Mouse (Mus musculus): ENCODE data around the gene Acta2. TPM values are rescaled to one million over a fixed set of nuclear protein-coding genes. Genes with fewer than 3 reads are reported as not detected.

The Acta2 gene
- polyA plus RNA-seq, 1 experiment from 2014 or later = 1,110 TPM

DNA sequence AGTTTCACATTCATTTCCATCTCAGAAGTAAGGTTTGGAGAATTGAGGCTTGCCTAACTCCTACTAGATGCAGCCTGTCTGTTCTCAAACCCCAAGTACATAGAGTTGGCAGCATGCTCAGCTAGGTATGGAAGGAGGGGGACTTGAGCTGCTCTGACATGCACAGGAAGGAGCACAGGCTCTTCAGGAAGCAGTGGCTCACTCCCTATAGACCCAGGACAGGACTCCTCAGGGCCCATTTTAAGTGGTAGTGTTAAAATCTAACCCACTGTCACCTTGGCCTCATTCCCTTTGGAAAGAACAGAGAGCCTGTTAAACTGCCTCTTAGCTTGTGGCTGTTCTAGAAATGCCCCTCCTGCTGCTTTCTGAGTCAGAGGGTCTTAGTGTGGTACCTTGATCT is 12.5 kb downstream of the Acta2 start:
- H3K9ac ChIP-seq = no peak overlapping the region
- H3K4me1 ChIP-seq = no peaks in the 10 kb centered on the region
- H3K27ac ChIP-seq (replicated peaks) = no peak overlapping the region
- H3K4me3 ChIP-seq = no peak overlapping the region
- H3K36me3 ChIP-seq = peaks cover 75% of the 10 kb centered on the region
- H3K9me3 ChIP-seq = no peaks in the 10 kb centered on the region
- H3K27me3 ChIP-seq (replicated peaks) = 0 out of 2 replicates have a peak, but pooled peaks cover 6% of the 10 kb centered on the region
- no peak overlapping the region for H3K4me2 ChIP-seq
- no peak for ATAC-seq (ENCODE audit: extremely low read depth, insufficient number of reproducible peaks, low FRiP score, low TSS enrichment)

DNA sequence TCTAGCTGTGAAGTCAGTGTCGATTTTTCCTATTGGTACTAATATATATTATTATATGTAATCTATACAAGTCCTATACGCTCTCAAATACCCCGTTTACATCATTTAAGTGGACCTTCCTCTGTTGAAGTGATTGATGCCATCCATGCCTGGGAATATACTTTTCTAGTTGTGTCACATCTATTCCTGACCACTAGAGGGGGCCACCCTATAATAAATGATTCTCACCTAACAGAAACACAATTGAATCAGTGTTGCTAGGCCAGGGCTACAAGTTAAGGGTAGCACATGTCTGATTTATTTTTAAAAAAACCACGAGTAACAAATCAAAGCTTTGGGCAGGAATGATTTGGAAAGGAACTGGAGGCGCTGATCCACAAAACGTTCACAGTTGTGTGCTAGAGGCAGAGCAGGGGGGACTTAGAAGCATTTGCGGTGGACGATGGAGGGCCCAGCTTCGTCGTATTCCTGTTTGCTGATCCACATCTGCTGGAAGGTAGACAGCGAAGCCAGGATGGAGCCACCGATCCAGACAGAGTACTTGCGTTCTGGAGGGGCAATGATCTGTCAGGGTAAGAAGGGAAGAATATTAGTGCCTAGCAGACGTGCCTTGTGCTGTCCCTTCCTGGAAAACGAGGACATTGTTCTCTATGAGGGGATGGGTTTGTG is 14.0 kb downstream of the Acta2 start:
- Histone ChIP-seq H3K4me2 (no peak overlapping the region), H3K4me3 (no peak overlapping the region), H3K9ac (no peak overlapping the region), H3K27ac (replicated peaks) (no peak overlapping the region), H3K4me1 (no peaks in the 10 kb centered on the region), H3K36me3 (peaks cover 73% of the 10 kb centered on the region), H3K27me3 (replicated peaks) (no peaks in the 10 kb centered on the region), H3K9me3 (no peaks in the 10 kb centered on the region)
- WGBS = 62% methylated on average over 15 of the region's 15 CpGs
- no peak for ATAC-seq (ENCODE audit: extremely low read depth, insufficient number of reproducible peaks, low FRiP score, low TSS enrichment)

DNA sequence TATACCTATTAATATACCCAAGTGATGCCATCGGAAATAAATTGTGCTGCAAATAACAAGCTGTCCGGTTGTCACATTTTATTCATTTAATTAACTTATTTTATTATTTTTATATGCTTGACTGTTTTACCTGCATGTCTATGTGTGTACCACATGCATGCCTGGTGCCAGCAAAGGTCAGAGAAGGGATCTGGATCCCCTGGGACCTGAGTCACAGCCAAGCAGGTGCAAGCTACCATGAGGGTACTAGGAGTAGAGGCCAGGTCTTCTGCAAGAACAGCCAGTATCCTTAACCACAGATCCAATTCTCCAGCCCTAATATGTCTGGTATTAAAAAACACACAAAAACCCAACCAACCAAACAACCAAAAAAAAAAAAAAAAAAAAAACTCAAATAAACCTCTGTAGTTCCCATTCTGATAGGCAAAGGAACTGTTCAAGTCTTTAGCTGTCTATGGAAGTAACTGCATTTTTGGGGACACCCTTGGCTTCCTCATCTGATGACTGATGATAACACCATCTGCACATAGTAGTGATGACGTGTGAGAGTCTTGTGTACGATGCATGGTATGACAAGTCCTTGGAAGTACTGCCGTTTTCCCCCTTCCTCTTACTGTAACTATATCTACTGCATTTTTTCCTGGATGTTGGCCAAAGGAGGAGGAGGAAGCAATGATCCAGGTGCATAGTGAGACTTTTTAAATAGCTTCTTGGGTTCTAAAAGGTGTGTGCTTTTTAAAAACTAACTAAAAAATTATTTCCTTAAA is 14.9 kb downstream of the Acta2 start:
- Histone ChIP-seq H3K9me3 (no peaks in the 10 kb centered on the region), H3K4me2 (no peak overlapping the region), H3K4me3 (no peak overlapping the region), H3K4me1 (no peaks in the 10 kb centered on the region), H3K9ac (no peak overlapping the region), H3K27ac (replicated peaks) (no peak overlapping the region), H3K36me3 (peaks cover 65% of the 10 kb centered on the region), H3K27me3 (replicated peaks) (no peaks in the 10 kb centered on the region)
- WGBS = 64% methylated on average over 5 of the region's 5 CpGs
- ATAC-seq (ENCODE audit: extremely low read depth, insufficient number of reproducible peaks, low FRiP score, low TSS enrichment) = no peak

DNA sequence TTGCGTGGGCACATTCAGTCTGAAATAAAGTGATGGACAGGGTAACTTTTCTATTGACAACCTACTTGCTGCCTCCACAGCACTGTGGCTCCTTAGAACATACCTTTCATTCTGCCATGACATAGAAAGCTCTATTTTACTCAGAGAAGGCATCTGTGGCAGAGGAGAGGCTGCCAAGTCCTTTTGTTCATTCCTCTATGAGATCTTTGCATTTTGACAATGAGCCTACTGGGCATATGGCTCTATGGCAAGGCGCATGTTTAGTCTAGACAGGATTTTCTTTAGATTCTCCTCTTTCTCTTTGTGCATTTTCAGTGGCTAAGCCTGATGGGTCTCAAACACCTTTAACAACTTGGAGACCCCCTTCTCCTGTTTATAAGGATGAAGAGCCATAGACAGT is 17.6 kb downstream of the Acta2 start:
- H3K9me3 ChIP-seq = no peaks in the 10 kb centered on the region
- H3K27ac ChIP-seq (replicated peaks) = no peak overlapping the region
- H3K4me2 ChIP-seq = no peak overlapping the region
- H3K27me3 ChIP-seq (replicated peaks) = no peaks in the 10 kb centered on the region
- ATAC-seq (ENCODE audit: extremely low read depth, insufficient number of reproducible peaks, low FRiP score, low TSS enrichment) = no peak
- H3K4me1 ChIP-seq = 0 out of 2 replicates have a peak, but pooled peaks cover 8% of the 10 kb centered on the region
- no peak overlapping the region for H3K4me3 ChIP-seq
- 81% methylated on average over 2 of the region's 2 CpGs for WGBS
- peaks cover 43% of the 10 kb centered on the region for H3K36me3 ChIP-seq
- H3K9ac ChIP-seq = no peak overlapping the region

DNA sequence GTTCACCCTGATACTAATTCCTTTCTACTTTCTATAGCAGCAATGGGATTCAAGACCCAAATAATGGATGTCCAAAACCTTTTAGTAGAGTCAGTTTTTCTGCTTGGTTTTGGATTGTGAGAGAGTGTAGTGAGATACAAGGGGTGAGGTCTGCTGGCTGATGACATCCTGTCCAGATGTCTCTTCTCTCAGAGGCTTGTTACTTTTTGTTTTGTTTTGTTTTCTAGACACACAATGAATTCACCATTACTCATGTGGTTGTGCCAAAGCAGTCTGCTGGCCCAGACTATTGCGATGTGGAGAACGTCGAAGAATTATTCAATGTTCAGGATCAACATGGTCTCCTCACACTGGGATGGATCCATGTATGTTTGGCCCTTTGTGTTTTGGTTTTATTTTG is 19.3 kb downstream of the Acta2 start:
- Histone ChIP-seq H3K4me2 (no peak overlapping the region), H3K36me3 (peaks cover 26% of the 10 kb centered on the region), H3K27me3 (replicated peaks) (no peaks in the 10 kb centered on the region), H3K9ac (no peak overlapping the region), H3K9me3 (no peaks in the 10 kb centered on the region), H3K4me3 (no peak overlapping the region), H3K4me1 (0 out of 2 replicates have a peak, but pooled peaks cover 8% of the 10 kb centered on the region), H3K27ac (replicated peaks) (no peak overlapping the region)
- 87% methylated on average over 3 of the region's 3 CpGs for WGBS
- ATAC-seq (ENCODE audit: extremely low read depth, insufficient number of reproducible peaks, low FRiP score, low TSS enrichment) = no peak

DNA sequence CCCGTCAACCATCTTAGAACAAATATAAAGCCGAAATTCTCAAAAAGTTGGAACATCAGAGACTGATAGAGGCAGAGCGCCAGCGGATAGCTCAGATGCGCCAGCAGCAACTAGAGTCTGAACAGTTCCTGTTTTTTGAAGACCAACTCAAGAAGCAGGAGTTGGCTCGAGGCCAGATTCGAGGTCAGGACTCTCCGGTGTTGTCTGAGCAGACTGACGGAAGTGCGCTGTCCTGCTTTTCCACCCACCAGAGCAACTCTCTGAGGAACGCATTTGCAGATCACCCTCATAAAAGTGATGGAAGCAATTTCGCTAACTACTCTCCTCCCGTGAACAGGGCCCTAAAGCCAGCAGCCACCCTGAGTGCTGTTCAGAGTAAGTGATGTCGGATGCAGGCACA is 21.4 kb downstream of the Acta2 start:
- Histone ChIP-seq H3K9me3 (no peaks in the 10 kb centered on the region), H3K4me3 (no peak overlapping the region), H3K36me3 (peaks cover 12% of the 10 kb centered on the region; the same call in 1 of the 2 replicates), H3K9ac (no peak overlapping the region), H3K27ac (replicated peaks) (no peak overlapping the region), H3K27me3 (replicated peaks) (no peaks in the 10 kb centered on the region), H3K4me2 (peak overlapping the region; percentile 12; the same call in 1 of the 2 replicates), H3K4me1 (0 out of 2 replicates have a peak, but pooled peaks cover 8% of the 10 kb centered on the region)
- ATAC-seq (ENCODE audit: extremely low read depth, insufficient number of reproducible peaks, low FRiP score, low TSS enrichment) = no peak
- WGBS = 62% methylated on average over 14 of the region's 14 CpGs

DNA sequence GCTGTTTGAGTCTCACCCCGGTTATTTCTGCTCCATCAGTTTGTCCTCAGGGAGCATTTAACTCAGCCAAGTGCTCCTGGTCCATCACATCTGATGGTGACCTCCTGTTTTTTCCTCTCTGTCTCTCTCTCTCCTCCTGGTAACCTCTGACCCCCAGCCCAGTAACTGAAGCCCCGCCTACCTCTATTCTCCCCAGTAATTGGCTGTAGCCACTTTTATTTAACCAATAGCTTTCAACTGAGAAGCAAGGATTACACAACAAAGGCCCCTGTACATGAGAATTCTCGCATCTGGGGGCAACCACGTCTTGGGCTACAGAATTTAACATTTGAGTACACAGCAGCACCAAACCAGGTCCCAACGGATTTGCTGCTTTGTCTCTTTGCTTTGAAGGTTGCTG is 23.1 kb downstream of the Acta2 start:
- ATAC-seq (ENCODE audit: extremely low read depth, insufficient number of reproducible peaks, low FRiP score, low TSS enrichment) = no peak
- no peak overlapping the region for H3K27ac ChIP-seq (replicated peaks)
- no peaks in the 10 kb centered on the region for H3K9me3 ChIP-seq
- no peak overlapping the region for H3K9ac ChIP-seq
- no peaks in the 10 kb centered on the region for H3K27me3 ChIP-seq (replicated peaks)
- 0 out of 2 replicates have a peak, but pooled peaks cover 8% of the 10 kb centered on the region for H3K4me1 ChIP-seq
- H3K4me2 ChIP-seq = no peak overlapping the region
- no peak overlapping the region for H3K4me3 ChIP-seq
- 64% methylated on average over 5 of the region's 5 CpGs for WGBS
- peaks cover 7% of the 10 kb centered on the region; the same call in 1 of the 2 replicates for H3K36me3 ChIP-seq

DNA sequence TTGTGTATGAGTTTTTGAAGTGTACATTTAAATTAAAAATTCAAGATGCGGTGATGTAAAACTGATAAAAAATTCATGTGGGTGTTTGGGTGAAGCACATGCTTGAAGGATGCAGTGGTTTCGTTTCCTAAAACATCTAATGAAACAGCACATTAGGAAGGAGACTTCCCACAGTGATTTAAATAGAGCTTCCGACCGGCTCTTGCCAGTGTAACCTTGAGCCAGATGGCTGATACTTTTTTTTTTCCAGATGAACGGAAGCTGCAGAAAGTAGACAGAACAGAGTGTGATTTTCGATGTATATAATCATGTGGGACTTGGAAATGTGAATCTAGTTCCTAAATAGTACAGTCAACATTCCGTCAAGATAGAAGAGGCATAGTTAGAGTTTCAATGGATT is 23.8 kb downstream of the Acta2 start:
- H3K36me3 ChIP-seq = no peaks in the 10 kb centered on the region
- H3K4me1 ChIP-seq = 0 out of 2 replicates have a peak, but pooled peaks cover 8% of the 10 kb centered on the region
- WGBS = 73% methylated on average over 7 of the region's 7 CpGs
- H3K27ac ChIP-seq (replicated peaks) = no peak overlapping the region
- no peaks in the 10 kb centered on the region for H3K9me3 ChIP-seq
- H3K4me3 ChIP-seq = no peak overlapping the region
- H3K27me3 ChIP-seq (replicated peaks) = no peaks in the 10 kb centered on the region
- H3K4me2 ChIP-seq = no peak overlapping the region
- no peak overlapping the region for H3K9ac ChIP-seq
- ATAC-seq (ENCODE audit: extremely low read depth, insufficient number of reproducible peaks, low FRiP score, low TSS enrichment) = no peak

DNA sequence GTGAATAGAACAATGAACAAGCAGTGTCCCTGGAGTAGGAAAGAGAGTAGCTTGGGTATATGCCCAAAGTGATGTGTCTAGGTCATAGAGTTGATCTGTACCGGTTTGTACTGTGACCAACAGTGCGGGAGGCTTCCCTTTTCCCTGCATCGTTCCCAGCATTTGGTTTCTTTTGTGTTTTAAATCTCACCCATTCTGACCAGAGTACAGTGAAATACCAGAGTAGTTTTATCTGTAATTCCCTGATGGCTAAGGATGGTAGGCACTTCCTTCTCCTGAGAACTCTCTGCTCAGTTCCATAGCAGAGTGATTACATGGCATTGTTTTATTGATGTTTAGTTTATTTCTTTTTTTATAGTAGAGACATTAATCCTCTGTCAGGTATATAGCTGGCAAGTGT is 32.6 kb downstream of the Acta2 start:
- no peaks in the 10 kb centered on the region for H3K36me3 ChIP-seq
- H3K9me3 ChIP-seq = no peaks in the 10 kb centered on the region
- H3K27me3 ChIP-seq (replicated peaks) = no peaks in the 10 kb centered on the region
- H3K4me1 ChIP-seq = no peaks in the 10 kb centered on the region
- no peak overlapping the region for H3K4me2 ChIP-seq
- no peak overlapping the region for H3K27ac ChIP-seq (replicated peaks)
- H3K9ac ChIP-seq = no peak overlapping the region
- ATAC-seq (ENCODE audit: extremely low read depth, insufficient number of reproducible peaks, low FRiP score, low TSS enrichment) = no peak
- WGBS = 85% methylated on average over 3 of the region's 3 CpGs
- no peak overlapping the region for H3K4me3 ChIP-seq

DNA sequence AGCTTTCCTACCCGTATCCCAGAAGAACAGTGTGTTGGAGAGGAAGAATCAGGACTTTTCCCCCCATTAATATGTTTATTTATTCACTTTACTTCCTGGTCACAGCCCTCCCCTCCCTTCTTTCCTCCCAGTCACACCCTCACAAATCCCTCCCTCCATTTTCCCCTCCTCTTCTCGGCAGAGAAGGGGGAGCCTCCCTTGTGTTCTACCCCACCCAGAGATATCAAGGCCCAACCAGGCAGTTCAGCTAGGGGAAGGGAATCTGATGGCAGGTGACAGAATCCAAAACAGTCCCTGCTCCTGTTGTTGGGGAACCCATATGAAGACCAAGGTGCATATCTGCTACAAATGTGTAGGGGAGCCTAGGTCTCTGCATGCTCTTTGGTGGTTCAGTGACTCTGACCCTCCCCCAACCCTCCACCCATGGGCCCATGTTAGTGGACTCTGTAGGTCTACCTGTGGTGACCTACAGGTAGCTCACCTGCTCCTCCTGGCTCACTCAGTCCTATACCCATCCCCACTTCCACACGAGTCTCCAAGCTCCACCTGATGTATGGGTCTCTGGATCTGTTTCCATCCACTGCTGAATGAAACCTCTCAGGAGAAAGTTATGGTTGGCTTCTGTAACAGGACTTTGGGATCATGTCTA is 34.5 kb downstream of the Acta2 start:
- Histone ChIP-seq H3K27me3 (replicated peaks) (no peaks in the 10 kb centered on the region), H3K9me3 (no peaks in the 10 kb centered on the region), H3K4me1 (no peaks in the 10 kb centered on the region), H3K36me3 (no peaks in the 10 kb centered on the region), H3K9ac (no peak overlapping the region), H3K4me3 (no peak overlapping the region), H3K4me2 (no peak overlapping the region), H3K27ac (replicated peaks) (no peak overlapping the region)
- WGBS = 70% methylated on average over 3 of the region's 3 CpGs
- no peak for ATAC-seq (ENCODE audit: extremely low read depth, insufficient number of reproducible peaks, low FRiP score, low TSS enrichment)

DNA sequence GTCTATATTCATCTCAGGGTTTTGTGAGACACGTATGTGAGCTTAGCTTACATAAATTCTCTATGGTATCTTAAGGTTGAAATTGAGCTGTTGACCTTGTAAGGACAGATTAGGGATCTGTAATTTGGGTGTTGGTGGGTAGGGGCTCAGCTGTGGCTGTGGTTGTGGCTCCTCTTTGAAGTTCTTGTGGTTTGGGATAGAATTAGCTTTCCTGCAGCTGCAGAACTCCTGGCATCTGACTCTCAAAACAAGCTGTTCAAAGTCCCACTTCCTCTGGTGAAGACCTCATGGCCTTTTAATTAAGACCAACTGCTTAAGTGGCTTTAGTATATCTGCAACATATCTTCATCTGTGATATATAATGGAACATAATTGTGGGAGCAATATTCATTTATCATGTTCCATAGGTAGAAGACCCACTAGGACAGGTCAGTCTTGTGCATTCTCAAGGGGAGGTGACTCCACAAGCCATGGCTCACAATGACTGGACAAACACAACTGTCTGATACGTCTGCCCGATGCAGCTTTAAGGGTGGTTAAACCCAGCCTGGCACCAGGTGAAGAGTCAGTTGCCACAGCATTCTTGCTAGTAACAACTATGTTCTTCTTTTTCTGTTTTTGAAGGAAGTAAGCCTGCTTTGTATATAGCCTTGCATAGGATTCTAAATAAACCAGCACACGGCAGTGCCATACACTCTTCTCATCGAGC is 36.0 kb downstream of the Acta2 start:
- no peak overlapping the region for H3K27ac ChIP-seq (replicated peaks)
- no peaks in the 10 kb centered on the region for H3K4me1 ChIP-seq
- no peaks in the 10 kb centered on the region for H3K9me3 ChIP-seq
- WGBS = 90% methylated on average over 5 of the region's 5 CpGs
- H3K4me2 ChIP-seq = no peak overlapping the region
- no peaks in the 10 kb centered on the region for H3K27me3 ChIP-seq (replicated peaks)
- no peak for ATAC-seq (ENCODE audit: extremely low read depth, insufficient number of reproducible peaks, low FRiP score, low TSS enrichment)
- no peak overlapping the region for H3K4me3 ChIP-seq
- no peak overlapping the region for H3K9ac ChIP-seq
- H3K36me3 ChIP-seq = no peaks in the 10 kb centered on the region

Data from heart, embryonic 13.5 days (tissue).